Mouse (Mus musculus) intestine, embryonic 14.5 days (tissue): ENCODE results near the gene Mfsd8. TPM values are rescaled to one million over a fixed set of nuclear protein-coding genes. Genes with fewer than 3 reads are reported as not detected.

Source experiments
- ATAC-seq: fragments of 200-750 bp; cut with Nextera tagmentation; replicated peaks from 2 replicates; pipeline ENCODE4 v1.8.0; 2017; ENCODE audit warnings: low read depth, moderate number of reproducible peaks, moderate TSS enrichment, moderate library complexity; ENCODE audit not compliant: low FRiP score, low TSS enrichment
- DNase-seq: peaks from one replicate; pipeline ENCODE4 v3.0.0-alpha.2; 2018; ENCODE audit warnings: low spot score
- H3K27ac ChIP-seq: fragments of 300-500 bp; sonication (generic); 2 replicates; pipeline ENCODE4 v1.5.1; 2014; ENCODE audit warnings: low read depth, mild to moderate bottlenecking, control low read depth
- H3K27me3 ChIP-seq: fragments of 300-500 bp; sonication (generic); replicated peaks from 2 replicates; pipeline ENCODE4 v1.6.1; 2014; ENCODE audit warnings: low read length, control low read depth; ENCODE audit not compliant: control insufficient read depth, insufficient read depth
- H3K36me3 ChIP-seq: fragments of 300-500 bp; sonication (generic); 2 replicates; pipeline ENCODE4 v1.6.1; 2014; ENCODE audit warnings: low read length, control low read depth; ENCODE audit not compliant: control insufficient read depth, insufficient read depth
- H3K4me1 ChIP-seq: fragments of 300-500 bp; sonication (generic); replicated peaks from 2 replicates; pipeline ENCODE4 v1.6.1; 2014; ENCODE audit warnings: low read length, control low read depth, mixed read lengths; ENCODE audit not compliant: control insufficient read depth, insufficient read depth
- H3K4me2 ChIP-seq: fragments of 300-500 bp; sonication (generic); 2 replicates; pipeline ENCODE4 v1.6.1; 2014; ENCODE audit warnings: low read length
- H3K4me3 ChIP-seq: fragments of 300-500 bp; sonication (generic); 2 replicates; pipeline ENCODE4 v1.5.1; 2014; ENCODE audit warnings: low read depth, low read length, control low read depth, mixed read lengths
- H3K9ac ChIP-seq: fragments of 300-500 bp; sonication (generic); 2 replicates; pipeline ENCODE4 v1.6.1; 2014; ENCODE audit warnings: mild to moderate bottlenecking, low read length
- H3K9me3 ChIP-seq: fragments of 300-500 bp; sonication (generic); 2 replicates; pipeline ENCODE4 v1.6.1; 2016; ENCODE audit warnings: low read length, control low read depth; ENCODE audit not compliant: control insufficient read depth
- WGBS: fragments of 180-500 bp; shearing (Covaris S2); extraction: QIAGEN DNeasy Blood & Tissue Kit; methylation state at CpG from one replicate; pipeline ENCODE4 v1.1.7; 2014; 5-methylcytosine and 5-hydroxymethylcytosine counted together
- polyA plus RNA-seq: library from polyadenylated mRNA; unstranded; fragments of >200 nt; fragmentation: Nextera tagmentation; extraction: Ambion mirVana; gene quantifications from 2 replicates; pipeline ENCODE4 v1.2.1, GENCODE M21; 2014

Gene Mfsd8
- polyA plus RNA-seq, 1 experiment from 2014 or later: 5.4 TPM

GRCm38 (mm10) chr3:40809894-40810293 lies 36.8 kb downstream of the Mfsd8 start:
- no peaks in the 10 kb centered on the region for H3K4me1 ChIP-seq
- H3K27me3 ChIP-seq: no peaks in the 10 kb centered on the region
- H3K36me3 ChIP-seq: peaks cover 84% of the 10 kb centered on the region
- H3K4me2 ChIP-seq: no peak overlapping the region
- ATAC-seq (no peak), DNase-seq (no peak)
- no peaks in the 10 kb centered on the region for H3K9me3 ChIP-seq
- no peak overlapping the region for H3K4me3 ChIP-seq
- no peak overlapping the region for H3K27ac ChIP-seq
- H3K9ac ChIP-seq: no peak overlapping the region
- 93% methylated on average over 2 of the region's 2 CpGs for WGBS

- no peak for ATAC-seq
- no peak overlapping the region for H3K9ac ChIP-seq
- no peaks in the 10 kb centered on the region for H3K4me1 ChIP-seq
- no peak overlapping the region for H3K27ac ChIP-seq
- no peak overlapping the region for H3K4me2 ChIP-seq
- peaks cover 79% of the 10 kb centered on the region for H3K36me3 ChIP-seq
- no peak overlapping the region for H3K4me3 ChIP-seq
- 96% methylated on average over 10 of the region's 10 CpGs for WGBS
- no peaks in the 10 kb centered on the region for H3K9me3 ChIP-seq
- H3K27me3 ChIP-seq: no peaks in the 10 kb centered on the region
- DNase-seq: no peak
Observed at GRCm38 (mm10) chr3:40808686-40809085, 38.0 kb downstream of the Mfsd8 start.

DNA sequence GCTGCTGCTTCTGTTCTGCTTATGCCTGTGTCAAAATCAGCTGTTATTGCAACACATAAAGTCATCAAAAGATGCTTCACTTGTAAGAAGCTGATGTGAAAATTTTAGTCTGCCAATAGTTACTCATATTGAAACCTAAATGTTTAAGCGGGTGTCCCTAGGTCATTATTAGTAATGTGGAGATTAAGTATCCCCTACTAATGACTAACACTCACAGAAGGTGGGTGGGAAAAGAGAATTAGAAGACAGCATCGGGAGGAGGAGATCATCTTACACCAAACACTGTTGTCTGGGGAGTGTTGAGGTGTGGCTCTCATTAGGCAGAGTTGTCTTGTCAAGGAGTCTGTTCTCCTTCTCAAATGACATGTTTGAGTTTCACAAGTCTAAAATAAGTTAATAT lies 39.8 kb downstream of the Mfsd8 start:
- no peak overlapping the region for H3K9ac ChIP-seq
- no peak overlapping the region for H3K4me3 ChIP-seq
- H3K27ac ChIP-seq: no peak overlapping the region
- no peak overlapping the region for H3K4me2 ChIP-seq
- DNase-seq: no peak
- no peaks in the 10 kb centered on the region for H3K4me1 ChIP-seq
- WGBS: 60% methylated on average over 2 of the region's 2 CpGs
- H3K9me3 ChIP-seq: no peaks in the 10 kb centered on the region
- H3K27me3 ChIP-seq: no peaks in the 10 kb centered on the region
- ATAC-seq: no peak
- peaks cover 69% of the 10 kb centered on the region for H3K36me3 ChIP-seq

DNA sequence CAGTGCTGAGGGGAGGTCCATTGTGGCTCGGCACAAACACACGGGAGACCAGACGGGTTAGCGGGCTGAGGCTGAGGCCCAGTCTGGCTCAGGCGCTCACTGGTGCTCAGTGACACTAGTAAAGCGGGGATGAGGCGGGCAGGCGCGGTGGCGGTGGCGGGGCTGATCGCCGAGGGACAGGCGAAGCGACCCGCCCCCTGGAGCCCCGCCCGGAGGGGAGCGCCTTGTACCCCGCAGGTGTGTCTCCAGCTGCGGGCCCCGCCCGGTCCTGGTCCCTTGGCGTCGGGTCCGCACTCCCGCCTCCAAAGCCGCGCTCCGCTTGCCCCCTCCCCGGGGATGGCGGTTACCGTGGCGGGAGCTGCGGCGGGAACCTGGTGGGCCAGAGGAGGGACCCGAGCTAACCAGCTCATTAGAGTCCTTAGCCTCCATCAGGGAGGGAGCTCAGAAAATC lies 46.3 kb downstream of the Mfsd8 start:
- DNase-seq: no peak
- 0% methylated on average over 32 of the region's 37 CpGs for WGBS
- peak overlapping the region; percentile 57; the same call in 1 of the 2 replicates for H3K27ac ChIP-seq

GRCm38 (mm10) chr3:40799530-40800372 lies 46.9 kb downstream of the Mfsd8 start, which contains the start of gene Plk4:
Gene Plk4 (plus strand): TSS chr3:40800019.
- H3K4me1 ChIP-seq: peaks cover 7% of the 10 kb centered on the region
- H3K27ac ChIP-seq: peak within 1 kb of the TSS; percentile 57; the same call in 1 of the 2 replicates
- H3K9me3 ChIP-seq: no peaks in the 10 kb centered on the region
- no peaks in the 10 kb centered on the region for H3K27me3 ChIP-seq
- 3% methylated on average over 66 of the region's 66 CpGs for WGBS
- peak within 1 kb of the TSS; percentile 55 for H3K4me3 ChIP-seq
- peak; percentile 96 for DNase-seq
- H3K4me2 ChIP-seq: peak within 1 kb of the TSS; percentile 58
- H3K9ac ChIP-seq: peak within 1 kb of the TSS; percentile 66
- ATAC-seq: peak; percentile 96
- H3K36me3 ChIP-seq: peaks cover 18% of the 10 kb centered on the region; the same call in 1 of the 2 replicates

More for the DNA sequence above, 46.3 kb downstream of the Mfsd8 start:
- ATAC-seq: peak; percentile 85
- Histone ChIP-seq H3K27me3 (no peaks in the 10 kb centered on the region), H3K9me3 (no peaks in the 10 kb centered on the region), H3K4me3 (peak overlapping the region; percentile 55), H3K4me1 (peaks cover 7% of the 10 kb centered on the region), H3K4me2 (peak overlapping the region; percentile 58), H3K36me3 (peaks cover 25% of the 10 kb centered on the region), H3K9ac (peak overlapping the region; percentile 66)

- Histone ChIP-seq H3K27me3 (no peaks in the 10 kb centered on the region), H3K4me2 (no peak overlapping the region), H3K4me1 (peaks cover 7% of the 10 kb centered on the region), H3K36me3 (peaks cover 12% of the 10 kb centered on the region; the same call in 1 of the 2 replicates), H3K27ac (no peak overlapping the region), H3K4me3 (no peak overlapping the region), H3K9ac (no peak overlapping the region), H3K9me3 (no peaks in the 10 kb centered on the region)
- DNase-seq (peak; percentile 59), ATAC-seq (no peak)
- WGBS: 42% methylated on average over 7 of the region's 7 CpGs
Observed at GRCm38 (mm10) chr3:40798500-40798899, 48.2 kb downstream of the Mfsd8 start.

GRCm38 (mm10) chr3:40798054-40798453 lies 48.6 kb downstream of the Mfsd8 start:
- Histone ChIP-seq H3K4me3 (no peak overlapping the region), H3K36me3 (peaks cover 12% of the 10 kb centered on the region; the same call in 1 of the 2 replicates), H3K27me3 (no peaks in the 10 kb centered on the region), H3K9ac (no peak overlapping the region), H3K9me3 (no peaks in the 10 kb centered on the region), H3K27ac (no peak overlapping the region), H3K4me1 (peaks cover 7% of the 10 kb centered on the region), H3K4me2 (no peak overlapping the region)
- DNase-seq (no peak), ATAC-seq (no peak)
- 64% methylated on average over 1 of the region's 1 CpGs for WGBS

DNA sequence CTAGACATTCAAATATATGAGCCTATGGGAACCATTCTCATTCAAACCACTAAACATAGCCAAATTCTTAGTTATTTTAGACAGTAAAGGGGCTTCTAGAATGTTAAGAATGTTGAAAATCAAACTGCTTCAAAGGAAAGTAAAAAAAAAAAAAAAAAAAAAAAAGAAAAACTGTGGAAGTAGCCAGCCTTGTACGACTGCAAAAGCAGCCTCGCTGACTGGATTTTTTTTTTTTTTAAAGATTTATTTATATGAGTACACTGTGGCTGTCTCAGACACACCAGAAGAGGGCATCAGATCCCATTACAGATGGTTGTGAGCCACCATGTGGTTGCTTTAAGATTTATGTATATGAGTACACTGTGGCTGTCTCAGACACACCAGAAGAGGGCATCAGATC lies 52.9 kb downstream of the Mfsd8 start:
- Histone ChIP-seq H3K36me3 (no peaks in the 10 kb centered on the region), H3K9ac (no peak overlapping the region), H3K9me3 (no peaks in the 10 kb centered on the region), H3K4me1 (no peaks in the 10 kb centered on the region), H3K27ac (no peak overlapping the region), H3K4me2 (no peak overlapping the region), H3K4me3 (no peak overlapping the region), H3K27me3 (no peaks in the 10 kb centered on the region)
- 73% methylated on average over 2 of the region's 2 CpGs for WGBS
- DNase-seq (no peak), ATAC-seq (no peak)
